Mouse (Mus musculus) kidney, adult 9 months (tissue): ENCODE data around the gene Sds.

ENCODE experiments used
- DNase-seq: peaks from one replicate; pipeline ENCODE4 v3.0.0; 2022

Gene Sds

GRCm38 (mm10) chr5:120476296-120476695, at the start of gene Sds:
Gene Sds (plus strand): TSS chr5:120476526.
- no peak for DNase-seq

GRCm38 (mm10) chr5:120426572-120426971, 49.8 kb upstream of the Sds start:
- no peak for DNase-seq

GRCm38 (mm10) chr5:120427451-120427938, 48.8 kb upstream of the Sds start:
- DNase-seq, result no peak

- DNase-seq, result no peak
These were observed 48.0 kb upstream of the Sds start for GRCm38 (mm10) chr5:120428189-120428838.

GRCm38 (mm10) chr5:120428990-120429389, 47.3 kb upstream of the Sds start:
- DNase-seq, result no peak

GRCm38 (mm10) chr5:120429692-120430091, 46.6 kb upstream of the Sds start:
- DNase-seq, result no peak

- no peak for DNase-seq
These were observed 45.2 kb upstream of the Sds start for GRCm38 (mm10) chr5:120431001-120431583.

- DNase-seq, result no peak
These were observed 44.5 kb upstream of the Sds start, which contains the start of gene Lhx5 for GRCm38 (mm10) chr5:120431649-120432485. Gene Lhx5 (plus strand): TSS chr5:120431699.

- DNase-seq, result no peak
These were observed 43.8 kb upstream of the Sds start for GRCm38 (mm10) chr5:120432486-120433015.

- DNase-seq, result no peak
These were observed 43.1 kb upstream of the Sds start for GRCm38 (mm10) chr5:120433135-120433760.

GRCm38 (mm10) chr5:120434231-120434735, 42.0 kb upstream of the Sds start:
- no peak for DNase-seq

GRCm38 (mm10) chr5:120435006-120435681, 41.2 kb upstream of the Sds start:
- DNase-seq, result no peak

GRCm38 (mm10) chr5:120435731-120436501, 40.4 kb upstream of the Sds start:
- peak; percentile 43 for DNase-seq

- DNase-seq, result no peak
These were observed 39.3 kb upstream of the Sds start for GRCm38 (mm10) chr5:120436885-120437495.

GRCm38 (mm10) chr5:120437539-120437938, 38.8 kb upstream of the Sds start:
- no peak for DNase-seq

- DNase-seq, result no peak
These were observed 38.3 kb upstream of the Sds start for GRCm38 (mm10) chr5:120437986-120438385.

GRCm38 (mm10) chr5:120438469-120438868, 37.9 kb upstream of the Sds start:
- DNase-seq, result no peak

- no peak for DNase-seq
These were observed 37.2 kb upstream of the Sds start for GRCm38 (mm10) chr5:120438991-120439710.

- no peak for DNase-seq
These were observed 36.2 kb upstream of the Sds start for GRCm38 (mm10) chr5:120439887-120440670.
